In genomic region chr9:63623895-63624569, GRCm38 (mm10) we compare ENCODE assay signal across 24 mouse cellular contexts. TPM values are rescaled to one million over a fixed set of nuclear protein-coding genes. Genes with fewer than 3 reads are reported as not detected.
DNase-seq lines count a peak whose midpoint lies in the region; ATAC-seq and TF ChIP-seq lines count a peak whose summit lies in the region.
"Had no signal": no experiment of that assay in that cellular context is flagged by ENCODE, and none has a peak within 500 bp of the region (broad histone marks: within the 10 kb centered on the region; RNA-seq: fewer than 3 reads in every experiment).

No protein-coding gene starts in this region.

- no peaks in the 10 kb centered on the region for H3K9me3 ChIP-seq in intestine, postnatal 0 days (ENCODE audit: control insufficient read depth)
- no peaks in the 10 kb centered on the region for H3K9me3 ChIP-seq in intestine, embryonic 15.5 days
- no peaks in the 10 kb centered on the region for H3K9me3 ChIP-seq in liver, embryonic 12.5 days (replicated peaks)
- H3K9me3 ChIP-seq in MEL (replicated peaks; ENCODE audit: insufficient read depth, low read length) = no peaks in the 10 kb centered on the region
- H3K9me3 ChIP-seq: embryonic facial prominence, embryonic 10.5 days; forebrain, embryonic 12.5 days; G1E; heart, embryonic 10.5 days; hindbrain, embryonic 13.5 days had no signal

- 90% methylated on average over 15 of the region's 15 CpGs for WGBS in intestine, postnatal 0 days
- WGBS in intestine, embryonic 15.5 days = 87% methylated on average over 15 of the region's 15 CpGs
- 93% methylated on average over 15 of the region's 15 CpGs for WGBS in liver, adult 2 months
- 81% methylated on average over 15 of the region's 15 CpGs for WGBS in liver, embryonic 12.5 days (ENCODE audit: insufficient replicate concordance)

- H3K27me3 ChIP-seq in intestine, postnatal 0 days (replicated peaks; ENCODE audit: control insufficient read depth, insufficient read depth, low read length) = no peaks in the 10 kb centered on the region
- no peaks in the 10 kb centered on the region for H3K27me3 ChIP-seq in intestine, embryonic 15.5 days (replicated peaks)
- no peaks in the 10 kb centered on the region for H3K27me3 ChIP-seq in liver, adult 2 months (ENCODE audit: control insufficient read depth, insufficient read depth, low read length)
- no peaks in the 10 kb centered on the region for H3K27me3 ChIP-seq in liver, embryonic 12.5 days (replicated peaks)
- no peaks in the 10 kb centered on the region for H3K27me3 ChIP-seq in MEL (ENCODE audit: control insufficient read depth in 1 of 2, insufficient read depth in 2 of 2, low read length in 2 of 2)
- H3K27me3 ChIP-seq: forebrain, embryonic 12.5 days; hindbrain, embryonic 13.5 days had no signal

- peak; percentile 13; the same call in 1 of the 2 replicates for TF ChIP-seq RAD21 in MEL (IDR thresholded peaks at IDR 0.05; ENCODE audit: low read depth, low read length)

- H3K4me2 ChIP-seq in intestine, postnatal 0 days (replicated peaks; ENCODE audit: low read depth) = no peak overlapping the region
- no peak overlapping the region for H3K4me2 ChIP-seq in intestine, embryonic 15.5 days (replicated peaks)
- H3K4me2 ChIP-seq in liver, embryonic 12.5 days = no peak overlapping the region
- H3K4me2 ChIP-seq: forebrain, embryonic 12.5 days; hindbrain, embryonic 13.5 days had no signal

- H3K9ac ChIP-seq in intestine, postnatal 0 days (ENCODE audit: low read depth, low read length) = no peak overlapping the region
- no peak overlapping the region for H3K9ac ChIP-seq in intestine, embryonic 15.5 days
- H3K9ac ChIP-seq in liver, adult 2 months (ENCODE audit: low read depth, low read length) = no peak overlapping the region
- no peak overlapping the region for H3K9ac ChIP-seq in liver, embryonic 12.5 days
- no peak overlapping the region for H3K9ac ChIP-seq in MEL (ENCODE audit: control insufficient read depth, low read depth, low read length, poor library complexity, severe bottlenecking)
- H3K9ac ChIP-seq: forebrain, embryonic 12.5 days; hindbrain, embryonic 13.5 days had no signal

- H3K36me3 ChIP-seq in intestine, postnatal 0 days (ENCODE audit: control insufficient read depth, insufficient read depth) = peaks cover 38% of the 10 kb centered on the region; the same call in 1 of the 2 replicates
- 0 out of 2 replicates have a peak, but pooled peaks cover 7% of the 10 kb centered on the region for H3K36me3 ChIP-seq in intestine, embryonic 15.5 days
- peaks cover 14% of the 10 kb centered on the region for H3K36me3 ChIP-seq in liver, adult 2 months (ENCODE audit: control insufficient read depth, insufficient read depth, low read length)
- peaks cover 93% of the 10 kb centered on the region for H3K36me3 ChIP-seq in liver, embryonic 12.5 days
- peaks cover 0 to 5% of the 10 kb centered on the region in 2 experiments; a peak in 2 of 4 replicates for H3K36me3 ChIP-seq in MEL (ENCODE audit: control insufficient read depth in 1 of 2, insufficient read depth in 2 of 2, low read length in 2 of 2)

- TF ChIP-seq CTCF in intestine, postnatal 0 days (IDR thresholded peaks at IDR 0.05; ENCODE audit: low read depth) = 0 out of 2 replicates have a peak, but pooled peaks have one; percentile 25
- 0 out of 2 replicates have a peak, but pooled peaks have one; percentile 4 for TF ChIP-seq CTCF in liver, adult 2 months (IDR thresholded peaks at IDR 0.05; ENCODE audit: low read depth, low read length)
- TF ChIP-seq CTCF in MEL (IDR thresholded peaks at IDR 0.05 in 2 of 3, conservative IDR thresholded peaks at IDR 0.05 in 1 of 3; ENCODE audit: control insufficient read depth in 1 of 3, insufficient read depth in 1 of 3, low read depth in 2 of 3, low read length in 3 of 3, poor library complexity in 1 of 3, severe bottlenecking in 1 of 3) = peak in 2 of 3 experiments; percentile 14 to 22; a peak in 1 of 6 replicates

- peaks cover 2% of the 10 kb centered on the region; the same call in 1 of the 2 replicates for H3K4me1 ChIP-seq in intestine, postnatal 0 days (replicated peaks; ENCODE audit: control insufficient read depth, insufficient read depth, low read length)
- no peaks in the 10 kb centered on the region for H3K4me1 ChIP-seq in intestine, embryonic 15.5 days (replicated peaks)
- no peaks in the 10 kb centered on the region for H3K4me1 ChIP-seq in liver, adult 2 months (ENCODE audit: control insufficient read depth, insufficient read depth, low read length)
- H3K4me1 ChIP-seq in liver, embryonic 12.5 days = no peaks in the 10 kb centered on the region
- H3K4me1 ChIP-seq in MEL (ENCODE audit: control insufficient read depth in 1 of 2, insufficient read depth in 2 of 2, low read length in 2 of 2) = no peaks in the 10 kb centered on the region
- H3K4me1 ChIP-seq: heart, embryonic 10.5 days had no signal

- TF ChIP-seq POLR2A in liver, adult 2 months (IDR thresholded peaks at IDR 0.05; ENCODE audit: extremely low read depth, insufficient read depth, low read length) = no peak
- TF ChIP-seq POLR2A in MEL (IDR thresholded peaks at IDR 0.05; ENCODE audit: control insufficient read depth in 1 of 2, insufficient read depth in 1 of 2, low read depth in 1 of 2, low read length in 2 of 2, poor library complexity in 1 of 2) = no peak

- no peak for ATAC-seq in intestine, postnatal 0 days
- ATAC-seq in intestine, embryonic 15.5 days = no peak
- ATAC-seq in liver, embryonic 12.5 days = no peak
- ATAC-seq: forebrain, embryonic 16.5 days had no signal

- H3K27ac ChIP-seq in intestine, postnatal 0 days (ENCODE audit: low read depth, low read length) = peak overlapping the region; percentile 54; the same call in 1 of the 2 replicates
- H3K27ac ChIP-seq in intestine, embryonic 15.5 days = no peak overlapping the region
- H3K27ac ChIP-seq in liver, adult 2 months (replicated peaks; ENCODE audit: insufficient read depth, low read depth, low read length) = no peak overlapping the region
- H3K27ac ChIP-seq in liver, embryonic 12.5 days = no peak overlapping the region
- H3K27ac ChIP-seq in MEL (ENCODE audit: control insufficient read depth, low read depth, low read length) = no peak overlapping the region
- H3K27ac ChIP-seq: embryonic facial prominence, embryonic 10.5 days; forebrain, embryonic 12.5 days; gastrocnemius, adult 2 months; heart, embryonic 10.5 days; hindbrain, embryonic 13.5 days had no signal

- H3K79me2 ChIP-seq in liver, adult 2 months (ENCODE audit: control insufficient read depth, insufficient read depth, low read length) = no peaks in the 10 kb centered on the region
- no peaks in the 10 kb centered on the region for H3K79me2 ChIP-seq in MEL (ENCODE audit: control insufficient read depth, insufficient read depth, low read length, poor library complexity)

- H3K4me3 ChIP-seq in intestine, postnatal 0 days (ENCODE audit: low read depth, low read length) = no peak overlapping the region
- no peak overlapping the region for H3K4me3 ChIP-seq in intestine, embryonic 15.5 days (replicated peaks)
- H3K4me3 ChIP-seq in liver, adult 2 months (ENCODE audit: insufficient read depth, low read depth, low read length) = no peak overlapping the region
- no peak overlapping the region for H3K4me3 ChIP-seq in liver, embryonic 12.5 days
- no peak overlapping the region for H3K4me3 ChIP-seq in MEL (ENCODE audit: control insufficient read depth in 1 of 2, insufficient read depth in 1 of 2, low read depth in 2 of 2, low read length in 2 of 2)
- H3K4me3 ChIP-seq: embryonic facial prominence, embryonic 10.5 days; forebrain, embryonic 12.5 days; gastrocnemius, adult 2 months; heart, embryonic 10.5 days; hindbrain, embryonic 13.5 days had no signal

- TF ChIP-seq EP300 in MEL (IDR thresholded peaks at IDR 0.05; ENCODE audit: low read depth in 1 of 2, low read length in 2 of 2) = no peak

- no peak for DNase-seq in liver, adult 2 months (ENCODE audit: extremely low read depth, low read depth, low spot score)
- no peak for DNase-seq in MEL (ENCODE audit: low read depth, low spot score)
- peak; percentile 73 for DNase-seq in fat pad, adult 2 months (ENCODE audit: extremely low read depth, low read depth, low spot score)
- DNase-seq in adipocyte (ENCODE audit: low spot score) = no peak
- no peak for DNase-seq in kidney, adult 8-10 months
- DNase-seq: adrenal gland, adult 2 months; adrenal gland, postnatal 25 days; cerebellum, adult 18-20 months; cerebellum, adult 9-11 months; cerebellum, postnatal 36 days; gastrocnemius, adult 2 months; gastrocnemius, postnatal 25 days; heart, adult 18-20 months; heart, postnatal 10 days had no signal

TF ChIP-seq in MEL, 35 proteins besides CTCF, POLR2A, EP300 and RAD21:
- TF ChIP-seq SMC3 (IDR thresholded peaks at IDR 0.05; ENCODE audit: low read depth, low read length) (peak; percentile 20; the same call in 1 of the 2 replicates), MXI1 (IDR thresholded peaks at IDR 0.05; ENCODE audit: low read depth, low read length) (no peak)

RNA-seq across cellular contexts. Expression of gene Aagab, which starts 21.6 kb away (rescaled TPM):
- 26.1 and 26.5 TPM in 2 replicates for polyA plus RNA-seq in intestine, postnatal 0 days (2015; fragmentation: Nextera tagmentation; extraction: Ambion mirVana)
- polyA plus RNA-seq in intestine, embryonic 15.5 days (2015; fragmentation: Nextera tagmentation; extraction: Ambion mirVana) = 27.2 and 28.2 TPM in 2 replicates
- total RNA-seq in liver, adult 2 months (2014; rRNA removed) = 14.4 and 14.9 TPM in 2 replicates
- 10.6 and 11.9 TPM in 2 replicates for polyA plus RNA-seq in liver, adult 2 months (2012; rRNA removed)
- polyA plus RNA-seq in liver, embryonic 12.5 days (2016; fragmentation: Nextera tagmentation; extraction: Ambion mirVana) = 25.3 and 26.2 TPM in 2 replicates
- 15.1 and 16.1 TPM in 2 replicates for total RNA-seq in MEL (2012; rRNA removed)
- polyA plus RNA-seq in MEL (2012; ENCODE audit: insufficient read depth in 1 of 2, insufficient read length in 2 of 2, low read depth in 1 of 2, low replicate concordance in 2 of 2, missing spikeins in 1 of 2) = 10 to 100 TPM in 1 of 2 experiments, not detected in 1; 27.4 TPM

RNA-seq across cellular contexts. Expression of gene Iqch, which starts 21.7 kb away (rescaled TPM):
- polyA plus RNA-seq in intestine, postnatal 0 days (2015; fragmentation: Nextera tagmentation; extraction: Ambion mirVana) = 0.04 TPM in 1 of 2 replicates, not detected in the other
- polyA plus RNA-seq in intestine, embryonic 15.5 days (2015; fragmentation: Nextera tagmentation; extraction: Ambion mirVana) = 0.08 and 0.14 TPM in 2 replicates
- 0.13 and 0.28 TPM in 2 replicates for total RNA-seq in liver, adult 2 months (2014; rRNA removed)
- 0.02 and 0.06 TPM in 2 replicates for polyA plus RNA-seq in liver, adult 2 months (2012; rRNA removed)
- not detected in 2 replicates for polyA plus RNA-seq in liver, embryonic 12.5 days (2016; fragmentation: Nextera tagmentation; extraction: Ambion mirVana)
- total RNA-seq in MEL (2012; rRNA removed) = not detected in 2 replicates
- not detected for polyA plus RNA-seq in MEL (2012; ENCODE audit: insufficient read depth in 1 of 2, insufficient read length in 2 of 2, low read depth in 1 of 2, low replicate concordance in 2 of 2, missing spikeins in 1 of 2)
- total RNA-seq: gastrocnemius, adult 2 months; gastrocnemius, postnatal 25 days; heart, adult 18-20 months; heart, postnatal 10 days had no signal
- polyA plus RNA-seq: adrenal gland, adult 2 months; forebrain, embryonic 12.5 days; G1E; heart, embryonic 10.5 days; heart, embryonic 14.5 days had no signal
